In the genomic region with DNA sequence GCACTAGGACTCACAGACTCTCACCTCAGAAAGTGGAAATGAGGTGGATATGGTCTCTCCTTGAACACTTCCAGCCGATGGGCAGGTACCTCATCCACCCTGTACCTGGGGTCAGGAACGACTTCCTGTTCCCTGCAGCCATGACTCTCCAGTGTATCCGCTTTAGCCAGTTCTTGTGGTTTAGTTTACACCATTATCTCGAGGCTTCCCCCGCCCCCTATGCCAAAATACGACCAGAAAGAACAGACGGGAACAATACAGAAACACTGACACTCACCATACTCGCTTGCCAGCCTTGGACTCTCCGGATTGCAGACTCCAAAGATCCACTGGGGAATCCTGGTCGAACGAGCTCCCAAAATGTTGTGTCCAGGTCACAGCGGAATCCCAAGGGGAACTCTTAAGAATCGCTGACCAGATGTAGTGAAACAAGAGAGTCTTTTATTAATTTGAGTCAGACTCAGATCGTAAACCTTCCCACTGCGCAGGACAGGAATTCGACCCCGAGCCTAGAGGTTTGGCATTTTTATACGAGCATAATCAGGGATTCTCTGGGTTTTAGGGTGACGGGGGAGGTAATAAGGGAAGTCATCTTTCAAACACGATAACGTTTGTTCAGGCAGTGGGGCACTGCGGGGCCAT, we compare ENCODE assay signal across 10 mouse cellular contexts. TPM values are rescaled to one million over a fixed set of nuclear protein-coding genes. Genes with fewer than 3 reads are reported as not detected.
DNase-seq lines count a peak whose midpoint lies in the region; ATAC-seq and TF ChIP-seq lines count a peak whose summit lies in the region.
"Had no signal": no experiment of that assay in that cellular context is flagged by ENCODE, and none has a peak within 500 bp of the region (broad histone marks: within the 10 kb centered on the region; RNA-seq: fewer than 3 reads in every experiment).

No protein-coding gene starts in this region.

- TF ChIP-seq EP300 in stomach, postnatal 0 days (optimal IDR thresholded peaks at IDR 0.05), result no peak

- no peak overlapping the region for H3K27ac ChIP-seq in testis, adult 2 months (ENCODE audit: control insufficient read depth, insufficient read depth, low read depth, low read length)
- peak overlapping the region; percentile 54; the same call in 1 of the 2 replicates for H3K27ac ChIP-seq in limb, embryonic 12.5 days
- H3K27ac ChIP-seq in stomach, postnatal 0 days (replicated peaks), result no peak overlapping the region

- H3K4me2 ChIP-seq in limb, embryonic 12.5 days, result peak overlapping the region; percentile 71
- H3K4me2 ChIP-seq in stomach, postnatal 0 days (replicated peaks; ENCODE audit: low read depth), result peak overlapping the region; percentile 25; the same call in 1 of the 2 replicates

- H3K4me3 ChIP-seq in testis, adult 2 months (ENCODE audit: control insufficient read depth, low read depth, low read length), result peak overlapping the region; percentile 2
- H3K4me3 ChIP-seq in limb, embryonic 12.5 days (replicated peaks), result peak overlapping the region; percentile 38
- H3K4me3 ChIP-seq in stomach, postnatal 0 days (ENCODE audit: low read depth, low read length), result no peak overlapping the region

- no peak for TF ChIP-seq CTCF in testis, adult 2 months (IDR thresholded peaks at IDR 0.05; ENCODE audit: control insufficient read depth, insufficient read depth, insufficient replicate concordance, low read depth, low read length)
- no peak for TF ChIP-seq CTCF in stomach, postnatal 0 days (IDR thresholded peaks at IDR 0.05; ENCODE audit: low read depth)

- H3K36me3 ChIP-seq in testis, adult 2 months (ENCODE audit: control insufficient read depth, insufficient read depth, low read length), result no peaks in the 10 kb centered on the region
- H3K36me3 ChIP-seq in limb, embryonic 12.5 days, result no peaks in the 10 kb centered on the region
- no peaks in the 10 kb centered on the region for H3K36me3 ChIP-seq in stomach, postnatal 0 days (ENCODE audit: control insufficient read depth, insufficient read depth, low read length)

- H3K9me3 ChIP-seq in limb, embryonic 12.5 days, result no peaks in the 10 kb centered on the region
- no peaks in the 10 kb centered on the region for H3K9me3 ChIP-seq in stomach, postnatal 0 days (ENCODE audit: control insufficient read depth, low read length)

- no peak for TF ChIP-seq POLR2A in testis, adult 2 months (IDR thresholded peaks at IDR 0.05; ENCODE audit: control insufficient read depth, low read depth, low read length)

- H3K27me3 ChIP-seq in testis, adult 2 months (ENCODE audit: control insufficient read depth, insufficient read depth, low read length), result no peaks in the 10 kb centered on the region
- peaks cover 3% of the 10 kb centered on the region; the same call in 1 of the 2 replicates for H3K27me3 ChIP-seq in limb, embryonic 12.5 days
- no peaks in the 10 kb centered on the region for H3K27me3 ChIP-seq in stomach, postnatal 0 days (ENCODE audit: control insufficient read depth, insufficient read depth, low read length)

- H3K9ac ChIP-seq in limb, embryonic 12.5 days (replicated peaks), result peak overlapping the region; percentile 52
- H3K9ac ChIP-seq in stomach, postnatal 0 days (ENCODE audit: low read length), result no peak overlapping the region

- no peaks in the 10 kb centered on the region; the same call in 1 of the 2 replicates for H3K4me1 ChIP-seq in testis, adult 2 months (ENCODE audit: control insufficient read depth, insufficient read depth, low read length)
- H3K4me1 ChIP-seq in limb, embryonic 12.5 days (replicated peaks), result peaks cover 35% of the 10 kb centered on the region
- H3K4me1 ChIP-seq in stomach, postnatal 0 days (replicated peaks; ENCODE audit: control insufficient read depth, insufficient read depth), result no peaks in the 10 kb centered on the region

- intact Hi-C loops in heart, postnatal 25 days (cut with DNase I), result no loop called here

- DNase-seq in heart, adult 11 months, result peak; percentile 90
- DNase-seq in heart, postnatal 25 days (ENCODE audit: low spot score), result no peak
- DNase-seq in testis, postnatal 14 days (ENCODE audit: low spot score), result no peak
- DNase-seq in stomach, postnatal 0 days (ENCODE audit: low spot score), result no peak
- DNase-seq in layer of hippocampus, adult 9-10 months (ENCODE audit: low spot score), result no peak
- DNase-seq: cerebellum, adult 9-11 months had no signal

- WGBS in limb, embryonic 12.5 days, result 10% methylated on average over 22 of the region's 22 CpGs
- WGBS in stomach, postnatal 0 days, result 35% methylated on average over 22 of the region's 22 CpGs

- no peak for ATAC-seq in limb, embryonic 12.5 days (ENCODE audit: insufficient number of reproducible peaks, insufficient read depth, low FRiP score, low TSS enrichment, low read depth)
- ATAC-seq in stomach, postnatal 0 days (ENCODE audit: low FRiP score, low TSS enrichment), result no peak
- no peak for ATAC-seq in frontal cortex, adult (ENCODE audit: low TSS enrichment)
- ATAC-seq: midbrain, embryonic 16.5 days had no signal

RNA-seq across cellular contexts. Expression of a gene that starts 49.4 kb away (rescaled TPM):
- 10 to 100 TPM; 23.0 to 25.2 TPM for total RNA-seq in heart, postnatal 25 days (2021)
- 2.5 and 4.3 TPM in 2 replicates for polyA plus RNA-seq in testis, adult 2 months (2012; rRNA removed)
- 18.3 and 19.8 TPM in 2 replicates for polyA plus RNA-seq in limb, embryonic 12.5 days (2016; fragmentation: Nextera tagmentation; extraction: Ambion mirVana)
- 2.5 and 2.6 TPM in 2 replicates for polyA plus RNA-seq in stomach, postnatal 0 days (2015; fragmentation: Nextera tagmentation; extraction: Ambion mirVana)

RNA-seq across cellular contexts. Expression of a gene that starts 55.4 kb away (rescaled TPM):
- total RNA-seq in heart, postnatal 25 days (2021), result 1 to 10 TPM; 8.7 to 8.8 TPM
- 14.6 and 15.8 TPM in 2 replicates for polyA plus RNA-seq in testis, adult 2 months (2012; rRNA removed)
- polyA plus RNA-seq in limb, embryonic 12.5 days (2016; fragmentation: Nextera tagmentation; extraction: Ambion mirVana), result 67.4 and 76.2 TPM in 2 replicates
- 31.5 and 33.6 TPM in 2 replicates for polyA plus RNA-seq in stomach, postnatal 0 days (2015; fragmentation: Nextera tagmentation; extraction: Ambion mirVana)
